Mouse (Mus musculus) kidney, adult 10 weeks (tissue): Measurements from ENCODE around the gene AB124611. TPM values are rescaled to one million over a fixed set of nuclear protein-coding genes. Genes with fewer than 3 reads are reported as not detected.

Experiments
- polyA plus RNA-seq: library from polyadenylated mRNA; stranded (reverse); fragments of 350-450 nt; fragmentation: Illumina TruSeq; extraction: RNeasy Lipid Tissue Mini Kit (QIAGEN cat#74804); gene quantifications from one replicate; pipeline ENCODE4 v1.2.3, GENCODE M21; 2014; ENCODE audit warnings: low read depth, low replicate concordance

The AB124611 gene
- not detected for polyA plus RNA-seq

DNA sequence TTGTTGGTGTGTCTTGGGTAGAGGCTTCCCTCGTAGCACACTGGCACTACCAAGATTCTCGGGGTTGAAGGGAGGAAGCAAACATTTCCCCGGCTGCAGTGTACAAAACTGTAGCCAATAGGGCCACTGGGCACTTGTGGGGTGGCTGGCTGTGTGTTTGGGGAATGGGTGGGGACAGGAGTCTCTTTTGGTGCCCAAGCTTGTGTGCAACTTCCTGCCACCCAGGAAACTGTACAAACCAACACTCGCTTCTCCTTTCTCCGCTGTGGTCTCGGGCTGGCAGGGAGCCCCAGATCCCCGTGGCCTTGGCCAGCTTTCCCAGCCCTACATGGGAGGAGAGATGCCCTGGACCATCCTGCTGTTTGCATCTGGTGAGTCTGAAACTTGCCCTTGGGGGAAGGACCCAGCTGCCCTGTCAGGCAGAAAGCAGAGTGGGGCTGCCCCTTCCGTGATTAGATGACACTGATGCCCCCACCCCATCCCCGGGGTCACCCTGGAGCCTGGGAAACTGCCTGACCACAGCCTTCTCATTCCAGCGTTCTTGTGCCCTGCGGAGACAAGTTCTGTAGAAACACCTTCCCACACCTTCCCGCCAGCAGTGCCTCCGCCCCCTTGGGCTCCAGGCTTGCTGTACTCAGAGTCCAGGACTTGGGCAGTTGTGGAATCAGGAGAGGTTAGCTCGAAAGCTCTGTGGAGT, at the start of gene AB124611:
AB124611 (plus strand) TSS at position 240 of the 697 bp plus-strand sequence.

DNA sequence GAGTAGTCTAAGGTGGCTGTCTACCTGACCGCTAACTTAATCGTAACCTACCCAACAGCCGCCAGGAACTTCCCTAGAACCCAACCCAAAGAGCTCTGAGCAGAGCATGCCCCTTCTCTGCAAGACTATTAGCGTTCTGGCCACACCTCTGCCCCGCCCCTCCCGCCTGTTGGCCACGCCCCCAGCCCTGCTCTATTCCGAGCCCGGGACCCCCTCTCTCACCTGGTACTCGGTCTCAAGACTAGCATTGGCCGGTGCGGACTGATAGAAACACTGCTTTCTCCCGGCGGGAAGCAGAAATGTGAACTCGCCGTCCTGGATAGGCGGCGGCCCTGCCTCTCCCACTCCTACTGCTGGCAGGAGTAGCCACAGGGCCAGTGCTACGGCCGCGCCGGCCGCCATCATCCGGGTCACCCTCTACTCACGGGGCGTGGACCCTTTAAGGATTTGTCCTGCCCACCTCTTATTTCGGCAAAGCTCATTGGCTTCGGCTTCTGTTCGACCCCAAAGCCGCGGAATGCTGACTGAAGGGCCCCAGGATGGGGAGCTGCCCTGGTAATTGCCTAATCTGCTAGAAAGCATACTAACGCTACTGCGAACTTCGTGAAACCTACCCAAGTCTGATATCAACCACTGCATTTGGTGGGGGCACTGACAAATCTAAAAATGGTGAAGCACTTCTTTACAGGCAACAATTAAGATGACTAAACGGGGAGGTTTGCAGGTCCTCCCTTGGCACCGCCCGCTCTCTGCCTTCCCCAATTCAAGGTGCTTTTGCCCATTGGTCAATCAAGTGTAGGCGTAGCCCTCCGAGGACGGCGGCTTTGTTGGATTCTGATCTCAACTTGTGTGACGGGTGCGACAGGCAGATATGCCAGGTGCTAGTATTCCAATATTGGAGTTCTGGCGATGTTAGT, 15.9 kb upstream of the AB124611 start, which contains the start of gene Tmed1:
Tmed1 (minus strand) TSS at position 481 of the 917 bp plus-strand sequence.

DNA sequence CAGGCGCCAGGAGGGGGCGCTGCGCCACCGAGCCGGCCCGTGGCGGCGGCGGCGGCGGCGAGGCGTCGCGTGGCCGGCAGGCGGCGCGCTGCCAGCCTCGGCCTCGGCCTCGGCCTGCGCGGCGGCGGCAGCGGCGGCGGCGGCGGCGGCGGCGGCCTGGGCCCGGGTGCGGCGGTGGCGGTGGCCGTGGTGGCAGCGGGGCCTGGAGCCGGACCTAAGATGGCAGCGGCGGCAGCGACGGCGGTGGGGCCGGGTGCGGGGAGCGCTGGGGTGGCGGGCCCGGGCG, 20.8 kb downstream of the AB124611 start, which contains the start of gene Carm1:
Carm1 (plus strand) TSS at position 106 of the 286 bp plus-strand sequence.

DNA sequence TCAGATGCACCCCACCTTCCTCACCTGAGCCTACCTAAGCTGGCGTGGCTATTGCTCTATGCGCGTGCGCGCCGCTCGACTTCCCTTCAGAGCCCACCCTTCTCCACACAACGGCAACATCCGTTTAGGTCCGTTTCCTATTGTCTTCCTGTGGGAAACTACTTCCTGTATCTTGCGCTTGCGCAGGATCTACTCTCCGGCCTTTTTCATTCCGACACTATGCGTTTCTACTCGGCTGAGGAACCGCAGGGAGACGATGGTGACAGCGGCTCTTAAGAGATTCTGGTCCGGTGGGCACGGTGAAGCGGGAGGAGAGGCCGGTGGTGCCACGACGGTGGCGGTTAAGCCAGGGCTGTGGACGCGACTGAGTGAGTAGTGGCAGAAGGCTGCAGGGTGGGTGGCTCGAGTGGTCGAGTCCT, 66.7 kb downstream of the AB124611 start, which contains the start of the genes Timm29 and Yipf2:
Timm29 (plus strand) TSS at position 20 of the 419 bp plus-strand sequence.
Yipf2 (minus strand) TSS at position 126 of the 419 bp plus-strand sequence.

Other genes starting within 250 kb of the AB124611 start
- 3.3 TPM for gene Kri1, start 238.2 kb upstream of the AB124611 start, polyA plus RNA-seq
- gene Cdkn2d, start 234.8 kb upstream of the AB124611 start, polyA plus RNA-seq, result 3.2 TPM
- gene Ap1m2, start 213.8 kb upstream of the AB124611 start, polyA plus RNA-seq, result 3.4 TPM
- gene Slc44a2, start 205.5 kb upstream of the AB124611 start, polyA plus RNA-seq, result 13.9 TPM
- 12.2 TPM for gene Ilf3, start 158.3 kb upstream of the AB124611 start, polyA plus RNA-seq
- gene Qtrt1, start 114.3 kb upstream of the AB124611 start, polyA plus RNA-seq, result not detected
- 17.1 TPM for gene Dnm2, start 101.3 kb upstream of the AB124611 start, polyA plus RNA-seq
- 2.7 TPM for gene Tmed1, start 15.9 kb upstream of the AB124611 start, polyA plus RNA-seq
- 2.7 TPM for gene Carm1, start 20.7 kb downstream of the AB124611 start, polyA plus RNA-seq
- gene Timm29, start 66.5 kb downstream of the AB124611 start, polyA plus RNA-seq, result 55.9 TPM
- 6.8 TPM for gene Yipf2, start 66.7 kb downstream of the AB124611 start, polyA plus RNA-seq
- gene Smarca4, start 90.0 kb downstream of the AB124611 start, polyA plus RNA-seq, result 3.3 TPM
- 6.7 TPM for gene Ldlr, start 197.3 kb downstream of the AB124611 start, polyA plus RNA-seq
- gene Spc24, start 234.1 kb downstream of the AB124611 start, polyA plus RNA-seq, result 1.2 TPM